Mouse (Mus musculus): Measurements from ENCODE around the gene Nectin2. TPM values are rescaled to one million over a fixed set of nuclear protein-coding genes. Genes with fewer than 3 reads are reported as not detected.
"Not testable (repeated sequence)": the region's sequence is repeated elsewhere in the genome, so short reads cannot be mapped to it uniquely, and the experiment has no call there.

Gene Nectin2
- total and polyA plus RNA-seq, 2 experiments from 2014 or later = 55.3 to 75.3 TPM

DNA sequence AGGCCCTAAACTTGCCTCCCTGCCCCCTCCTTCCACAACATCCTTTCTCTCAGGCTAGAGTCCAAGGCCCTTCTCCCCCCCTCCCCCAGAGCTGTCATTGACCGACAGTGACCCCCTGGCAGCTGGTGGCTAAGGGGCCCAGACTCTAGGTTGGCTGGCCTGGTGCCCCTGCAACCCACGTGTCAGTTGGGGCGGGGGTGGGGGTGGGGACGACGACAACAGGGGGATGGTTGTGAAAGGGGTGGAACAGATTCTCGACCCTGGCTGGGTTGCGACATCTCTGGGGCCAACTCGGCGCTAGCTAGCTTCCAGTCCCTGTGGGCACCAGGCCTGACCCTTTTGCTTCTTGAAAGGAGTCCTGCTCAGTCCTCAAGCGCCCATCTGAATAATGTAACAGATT, 56.9 kb downstream of the Nectin2 start:
- H3K36me3 ChIP-seq (ENCODE audit: insufficient read depth, low read length) = no peaks in the 10 kb centered on the region
- peak; percentile 83 for DNase-seq (ENCODE audit: low spot score)
- no peak for TF ChIP-seq CTCF (IDR thresholded peaks at IDR 0.05)
- H3K27ac ChIP-seq (ENCODE audit: low read depth, low read length) = peak overlapping the region; percentile 44
- no peaks in the 10 kb centered on the region for H3K9me3 ChIP-seq (ENCODE audit: low read length)
- H3K27me3 ChIP-seq (ENCODE audit: insufficient read depth, low read length) = no peaks in the 10 kb centered on the region
- no peak overlapping the region for H3K4me3 ChIP-seq (ENCODE audit: low read depth, low read length)
- H3K4me1 ChIP-seq (ENCODE audit: insufficient read depth, low read length) = no peaks in the 10 kb centered on the region
- 36% methylated on average over 9 of the region's 10 CpGs for WGBS
- H3K4me2 ChIP-seq (ENCODE audit: low read depth, low read length, poor library complexity, severe bottlenecking) = no peak overlapping the region
- no peak overlapping the region for H3K9ac ChIP-seq (replicated peaks; ENCODE audit: low read length, poor library complexity, severe bottlenecking)
- ATAC-seq (ENCODE audit: low FRiP score) = peak; percentile 79

DNA sequence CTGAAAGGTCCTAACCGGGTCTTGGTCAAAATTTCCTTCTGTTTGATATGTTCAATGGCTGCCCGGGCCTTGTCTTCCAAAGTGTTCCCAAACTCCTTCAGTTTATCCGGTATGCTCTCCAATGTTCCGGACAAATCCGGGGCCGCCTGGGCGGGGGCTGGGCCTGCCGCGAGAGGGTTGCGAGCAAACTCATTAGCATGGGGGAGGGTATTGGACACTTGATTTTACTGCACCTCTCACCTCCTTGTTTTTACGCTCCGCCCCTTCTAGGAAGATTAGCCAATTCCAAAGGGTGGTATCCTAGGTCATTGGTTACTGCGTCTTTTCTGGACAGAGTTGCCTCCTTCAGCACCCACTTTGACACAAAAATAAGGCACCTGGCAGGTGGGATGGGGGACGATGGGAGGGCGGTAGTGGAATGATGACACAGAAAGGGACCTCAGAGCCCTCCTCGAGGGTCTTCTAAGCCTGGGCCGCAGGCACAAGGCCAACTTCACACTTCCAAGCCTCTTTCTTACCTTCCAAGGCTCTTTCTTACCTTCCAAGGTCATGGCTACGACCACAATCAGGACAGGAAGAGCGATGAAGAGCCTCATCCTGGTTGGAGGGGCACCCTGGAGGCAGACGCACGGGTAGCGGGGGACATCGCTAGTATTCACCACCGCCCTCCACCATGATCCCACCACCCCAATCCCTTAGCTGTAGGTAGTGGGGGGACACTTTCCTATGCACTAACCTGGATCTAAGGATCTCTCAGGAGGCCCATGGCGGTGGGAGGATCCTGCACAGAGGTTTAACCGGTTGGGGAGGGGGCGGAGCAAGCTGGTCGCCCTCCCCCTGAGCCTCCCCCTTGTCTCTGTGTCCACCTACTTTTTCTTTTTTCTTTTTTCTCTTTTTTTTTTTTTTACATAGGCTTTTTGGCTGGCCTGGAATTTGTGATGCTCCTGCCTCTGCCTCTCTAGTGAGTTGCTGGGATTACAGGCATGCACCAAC, 58.1 kb downstream of the Nectin2 start, which contains the start of gene Apoc1:
TSS of gene Apoc1 (minus strand) at position 788 of the 993 bp plus-strand sequence.
- H3K27me3 ChIP-seq (ENCODE audit: insufficient read depth, low read length) = no peaks in the 10 kb centered on the region
- no peak within 1 kb of the TSS for H3K9ac ChIP-seq (replicated peaks; ENCODE audit: low read length, poor library complexity, severe bottlenecking)
- no peak within 1 kb of the TSS for H3K4me2 ChIP-seq (ENCODE audit: low read depth, low read length, poor library complexity, severe bottlenecking)
- H3K9me3 ChIP-seq (ENCODE audit: low read length) = no peaks in the 10 kb centered on the region
- H3K4me3 ChIP-seq (ENCODE audit: low read depth, low read length) = no peak within 1 kb of the TSS
- no peaks in the 10 kb centered on the region for H3K4me1 ChIP-seq (ENCODE audit: insufficient read depth, low read length)
- DNase-seq (ENCODE audit: low spot score) (no peak), ATAC-seq (ENCODE audit: low FRiP score) (no peak)
- peak within 1 kb of the TSS; percentile 62; the same call in 1 of the 2 replicates for H3K27ac ChIP-seq (ENCODE audit: low read depth, low read length)
- no peak for TF ChIP-seq CTCF (IDR thresholded peaks at IDR 0.05)
- no peaks in the 10 kb centered on the region for H3K36me3 ChIP-seq (ENCODE audit: insufficient read depth, low read length)
- WGBS = 55% methylated on average over 28 of the region's 28 CpGs

DNA sequence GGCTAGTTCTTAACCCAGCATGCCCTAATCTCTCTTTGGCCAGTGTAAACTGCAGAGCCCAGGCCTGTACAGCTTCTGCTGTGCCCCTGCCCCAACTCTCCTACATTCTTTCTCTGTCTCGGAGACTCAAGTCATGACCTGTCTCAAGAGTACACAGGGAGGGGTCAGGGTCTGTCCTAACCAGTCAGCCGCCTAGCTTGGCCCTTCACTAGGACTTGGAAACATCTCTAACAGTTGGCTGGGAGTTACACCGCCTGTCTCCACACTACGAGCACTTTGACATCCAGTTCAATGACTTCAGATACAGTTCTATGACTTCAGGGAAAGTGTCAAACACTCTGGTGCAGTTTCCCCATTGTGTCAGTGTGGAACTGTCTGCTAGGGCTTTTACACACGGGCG, 58.8 kb downstream of the Nectin2 start:
- H3K9me3 ChIP-seq (ENCODE audit: low read length) = no peaks in the 10 kb centered on the region
- no peak for TF ChIP-seq CTCF (IDR thresholded peaks at IDR 0.05)
- no peaks in the 10 kb centered on the region for H3K4me1 ChIP-seq (ENCODE audit: insufficient read depth, low read length)
- H3K4me2 ChIP-seq (ENCODE audit: low read depth, low read length, poor library complexity, severe bottlenecking) = no peak overlapping the region
- no peak overlapping the region for H3K9ac ChIP-seq (replicated peaks; ENCODE audit: low read length, poor library complexity, severe bottlenecking)
- DNase-seq (ENCODE audit: low spot score) (no peak), ATAC-seq (ENCODE audit: low FRiP score) (no peak)
- no peaks in the 10 kb centered on the region for H3K36me3 ChIP-seq (ENCODE audit: insufficient read depth, low read length)
- no peaks in the 10 kb centered on the region for H3K27me3 ChIP-seq (ENCODE audit: insufficient read depth, low read length)
- no peak overlapping the region for H3K27ac ChIP-seq (ENCODE audit: low read depth, low read length)
- 83% methylated on average over 6 of the region's 6 CpGs for WGBS
- no peak overlapping the region for H3K4me3 ChIP-seq (ENCODE audit: low read depth, low read length)

DNA sequence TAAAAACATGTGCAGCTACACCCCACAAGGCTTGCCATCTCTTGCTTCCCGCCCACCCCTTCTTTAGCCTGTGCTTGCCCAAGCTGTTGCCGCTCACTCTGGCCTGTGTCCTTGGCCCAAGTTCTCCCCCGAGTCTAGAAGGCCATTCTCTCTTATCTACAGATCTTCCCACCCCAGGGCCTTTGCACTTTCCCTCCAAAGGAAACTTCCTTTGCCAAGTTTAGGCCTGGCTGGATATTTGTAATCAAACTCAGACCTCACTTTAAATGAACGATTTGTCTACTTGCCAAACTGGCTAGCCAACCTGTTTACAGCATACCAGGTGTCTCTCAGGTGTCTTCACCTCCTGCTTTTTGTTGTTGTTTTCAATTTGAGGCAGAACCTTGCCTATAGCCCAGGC, 59.4 kb downstream of the Nectin2 start:
- Histone ChIP-seq H3K4me3 (ENCODE audit: low read depth, low read length) (no peak overlapping the region), H3K4me2 (ENCODE audit: low read depth, low read length, poor library complexity, severe bottlenecking) (no peak overlapping the region), H3K9me3 (ENCODE audit: low read length) (no peaks in the 10 kb centered on the region), H3K9ac (replicated peaks; ENCODE audit: low read length, poor library complexity, severe bottlenecking) (no peak overlapping the region), H3K27me3 (ENCODE audit: insufficient read depth, low read length) (no peaks in the 10 kb centered on the region), H3K27ac (ENCODE audit: low read depth, low read length) (no peak overlapping the region), H3K36me3 (ENCODE audit: insufficient read depth, low read length) (no peaks in the 10 kb centered on the region), H3K4me1 (ENCODE audit: insufficient read depth, low read length) (no peaks in the 10 kb centered on the region)
- ATAC-seq (ENCODE audit: low FRiP score) (no peak), DNase-seq (ENCODE audit: low spot score) (no peak)
- no peak for TF ChIP-seq CTCF (IDR thresholded peaks at IDR 0.05)
- WGBS = 94% methylated on average over 4 of the region's 4 CpGs

DNA sequence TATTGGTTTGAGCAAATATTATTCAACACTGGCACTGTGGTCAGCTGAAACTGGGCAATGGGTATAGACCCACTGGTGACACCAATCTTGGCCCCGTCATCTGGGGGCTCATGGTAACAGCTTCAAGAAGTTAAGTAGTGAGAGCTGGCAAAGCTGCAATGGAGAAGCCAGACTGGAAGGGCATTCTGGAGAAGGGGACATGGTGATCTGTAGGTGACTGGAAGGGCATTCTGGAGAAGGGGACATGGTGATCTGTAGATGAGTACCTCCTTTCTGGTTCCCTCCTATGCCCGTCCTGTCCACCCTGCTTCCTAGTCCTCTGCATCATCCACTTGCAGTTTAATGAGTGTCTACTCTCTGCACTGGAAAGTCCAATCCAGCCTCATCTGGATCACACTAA, 61.7 kb downstream of the Nectin2 start:
- DNase-seq (ENCODE audit: low spot score) = no peak
- WGBS = 97% methylated on average over 2 of the region's 2 CpGs
- ATAC-seq (ENCODE audit: low FRiP score) = no peak
- Histone ChIP-seq H3K27me3 (ENCODE audit: insufficient read depth, low read length) (no peaks in the 10 kb centered on the region), H3K36me3 (ENCODE audit: insufficient read depth, low read length) (no peaks in the 10 kb centered on the region), H3K4me2 (ENCODE audit: low read depth, low read length, poor library complexity, severe bottlenecking) (no peak overlapping the region), H3K9ac (replicated peaks; ENCODE audit: low read length, poor library complexity, severe bottlenecking) (no peak overlapping the region), H3K27ac (ENCODE audit: low read depth, low read length) (no peak overlapping the region), H3K4me3 (ENCODE audit: low read depth, low read length) (no peak overlapping the region), H3K9me3 (ENCODE audit: low read length) (no peaks in the 10 kb centered on the region), H3K4me1 (ENCODE audit: insufficient read depth, low read length) (no peaks in the 10 kb centered on the region)
- no peak for TF ChIP-seq CTCF (IDR thresholded peaks at IDR 0.05)

DNA sequence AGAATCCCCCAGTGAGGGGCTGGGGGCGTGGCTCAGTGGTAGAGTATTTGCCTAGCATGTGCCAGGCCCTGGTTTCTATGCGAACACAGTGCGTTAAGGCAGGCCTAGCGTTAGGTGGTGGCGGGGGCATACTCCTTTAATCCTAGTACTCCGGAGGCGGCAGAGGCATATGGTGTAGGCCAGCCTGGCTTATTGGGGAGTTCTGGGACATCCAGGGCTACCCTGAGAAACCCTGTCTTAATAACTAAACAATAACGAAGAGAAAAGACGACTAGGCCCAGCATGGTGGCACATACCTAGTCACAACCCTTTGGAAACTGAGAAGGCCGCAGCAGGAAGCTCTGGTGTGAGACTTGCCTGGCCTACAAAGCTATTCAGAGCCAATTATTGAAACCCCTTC, 62.2 kb downstream of the Nectin2 start:
- no peak overlapping the region for H3K27ac ChIP-seq (ENCODE audit: low read depth, low read length)
- no peaks in the 10 kb centered on the region for H3K9me3 ChIP-seq (ENCODE audit: low read length)
- no peak overlapping the region for H3K9ac ChIP-seq (replicated peaks; ENCODE audit: low read length, poor library complexity, severe bottlenecking)
- no peak for ATAC-seq (ENCODE audit: low FRiP score)
- DNase-seq (ENCODE audit: low spot score) = no peak
- no peak overlapping the region for H3K4me3 ChIP-seq (ENCODE audit: low read depth, low read length)
- WGBS = 87% methylated on average over 10 of the region's 10 CpGs
- TF ChIP-seq CTCF (IDR thresholded peaks at IDR 0.05) = no peak
- H3K36me3 ChIP-seq (ENCODE audit: insufficient read depth, low read length) = no peaks in the 10 kb centered on the region
- H3K27me3 ChIP-seq (ENCODE audit: insufficient read depth, low read length) = no peaks in the 10 kb centered on the region
- H3K4me2 ChIP-seq (ENCODE audit: low read depth, low read length, poor library complexity, severe bottlenecking) = no peak overlapping the region
- no peaks in the 10 kb centered on the region for H3K4me1 ChIP-seq (ENCODE audit: insufficient read depth, low read length)

DNA sequence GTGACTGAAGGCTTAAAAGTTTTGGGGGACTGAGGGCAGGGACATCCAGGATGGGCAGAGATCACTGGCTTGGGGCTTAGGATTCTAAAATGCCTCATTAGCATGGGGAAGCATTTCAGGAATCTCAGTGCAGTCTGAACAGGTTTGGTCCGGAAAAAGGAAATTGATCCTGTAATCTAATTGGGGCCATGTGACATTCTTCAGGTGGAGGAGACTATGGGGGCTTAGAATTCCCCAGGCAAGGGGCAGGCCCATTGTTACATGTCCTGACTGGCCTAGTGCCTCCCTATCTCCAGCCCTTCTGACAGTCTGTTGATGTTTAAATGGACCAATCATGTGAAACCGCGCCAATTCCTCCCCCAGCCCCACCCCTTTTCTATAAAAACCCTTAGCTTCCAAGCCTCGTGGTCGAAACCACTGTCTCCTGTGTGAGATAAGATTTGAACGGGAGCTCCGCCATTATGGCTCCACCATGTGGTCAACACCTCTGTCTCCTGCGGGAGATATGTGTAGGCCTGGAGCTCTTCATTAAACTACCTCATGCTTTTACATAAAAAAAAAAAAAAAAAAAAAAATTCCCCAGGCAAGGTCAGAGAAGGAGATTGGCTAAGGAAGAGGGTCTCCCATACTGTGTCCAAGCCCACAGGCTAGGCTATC, 63.2 kb downstream of the Nectin2 start:
- not testable (repeated sequence) for DNase-seq (ENCODE audit: low spot score); H3K9me3 ChIP-seq (ENCODE audit: low read length); H3K4me3 ChIP-seq (ENCODE audit: low read depth, low read length); H3K27me3 ChIP-seq (ENCODE audit: insufficient read depth, low read length); ATAC-seq (ENCODE audit: low FRiP score); H3K36me3 ChIP-seq (ENCODE audit: insufficient read depth, low read length); H3K9ac ChIP-seq (replicated peaks; ENCODE audit: low read length, poor library complexity, severe bottlenecking); H3K4me2 ChIP-seq (ENCODE audit: low read depth, low read length, poor library complexity, severe bottlenecking); H3K27ac ChIP-seq (ENCODE audit: low read depth, low read length); H3K4me1 ChIP-seq (ENCODE audit: insufficient read depth, low read length)
- 71% methylated on average over 8 of the region's 8 CpGs for WGBS
